Mouse (Mus musculus): ENCODE measurements around the gene Blmh. TPM values are rescaled to one million over a fixed set of nuclear protein-coding genes. Genes with fewer than 3 reads are reported as not detected.

Gene Blmh
- polyA plus RNA-seq (2012; rRNA removed) = 42.0 and 45.9 TPM in 2 replicates

GRCm38 (mm10) chr11:76924759-76925236 lies at the start of gene Blmh:
Blmh (plus strand) TSS chr11:76924809.
- H3K27me3 ChIP-seq (ENCODE audit: control insufficient read depth, insufficient read depth, low read length) = no peaks in the 10 kb centered on the region
- H3K4me3 ChIP-seq (replicated peaks; ENCODE audit: insufficient read depth, low read depth, low read length) = no peak within 1 kb of the TSS
- 74% methylated on average over 6 of the region's 6 CpGs for WGBS
- H3K4me1 ChIP-seq (ENCODE audit: control insufficient read depth, insufficient read depth, low read length) = no peaks in the 10 kb centered on the region
- TF ChIP-seq POLR2A (IDR thresholded peaks at IDR 0.05; ENCODE audit: borderline replicate concordance, insufficient read depth, low read length) (no peak), CTCF (IDR thresholded peaks at IDR 0.05; ENCODE audit: borderline replicate concordance, insufficient read depth, low read depth, low read length) (no peak)
- no peak for DNase-seq
- H3K27ac ChIP-seq (ENCODE audit: insufficient read depth, low read length) = no peak within 1 kb of the TSS

GRCm38 (mm10) chr11:76879816-76880215 lies 44.8 kb upstream of the Blmh start:
- no peak overlapping the region for H3K4me3 ChIP-seq (replicated peaks; ENCODE audit: insufficient read depth, low read depth, low read length)
- no peaks in the 10 kb centered on the region for H3K27me3 ChIP-seq (ENCODE audit: control insufficient read depth, insufficient read depth, low read length)
- TF ChIP-seq POLR2A (IDR thresholded peaks at IDR 0.05; ENCODE audit: borderline replicate concordance, insufficient read depth, low read length) (no peak), CTCF (IDR thresholded peaks at IDR 0.05; ENCODE audit: borderline replicate concordance, insufficient read depth, low read depth, low read length) (no peak)
- H3K4me1 ChIP-seq (ENCODE audit: control insufficient read depth, insufficient read depth, low read length) = no peaks in the 10 kb centered on the region
- DNase-seq = no peak
- WGBS = 87% methylated on average over 5 of the region's 5 CpGs
- H3K27ac ChIP-seq (ENCODE audit: insufficient read depth, low read length) = no peak overlapping the region

DNA sequence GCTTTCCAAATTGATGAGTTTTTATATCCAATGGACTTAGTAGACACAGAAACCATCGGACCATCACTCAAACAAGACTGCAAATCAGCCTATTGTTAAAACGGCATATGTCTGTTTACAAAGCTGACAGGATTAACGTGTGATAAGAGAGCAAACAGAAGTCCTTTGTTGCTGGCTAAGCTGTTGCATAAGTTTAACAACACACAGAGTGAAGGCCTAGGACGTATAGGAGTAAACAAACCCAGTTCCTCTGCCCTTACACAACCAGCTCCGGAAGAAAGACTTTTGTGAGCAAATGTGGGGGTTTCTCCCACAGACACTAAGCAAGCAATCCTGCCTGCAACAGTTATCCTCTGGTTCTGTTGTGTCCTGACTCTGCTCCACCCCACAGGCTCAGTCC lies 40.2 kb upstream of the Blmh start:
- Histone ChIP-seq H3K27ac (ENCODE audit: insufficient read depth, low read length) (no peak overlapping the region), H3K27me3 (ENCODE audit: control insufficient read depth, insufficient read depth, low read length) (no peaks in the 10 kb centered on the region), H3K4me3 (replicated peaks; ENCODE audit: insufficient read depth, low read depth, low read length) (no peak overlapping the region), H3K4me1 (ENCODE audit: control insufficient read depth, insufficient read depth, low read length) (no peaks in the 10 kb centered on the region)
- 72% methylated on average over 5 of the region's 5 CpGs for WGBS
- TF ChIP-seq CTCF (IDR thresholded peaks at IDR 0.05; ENCODE audit: borderline replicate concordance, insufficient read depth, low read depth, low read length) = no peak
- no peak for DNase-seq

GRCm38 (mm10) chr11:76889339-76890164 lies 35.1 kb upstream of the Blmh start:
- Histone ChIP-seq H3K4me1 (ENCODE audit: control insufficient read depth, insufficient read depth, low read length) (no peaks in the 10 kb centered on the region), H3K27me3 (ENCODE audit: control insufficient read depth, insufficient read depth, low read length) (no peaks in the 10 kb centered on the region), H3K27ac (ENCODE audit: insufficient read depth, low read length) (no peak overlapping the region), H3K4me3 (replicated peaks; ENCODE audit: insufficient read depth, low read depth, low read length) (no peak overlapping the region)
- DNase-seq = no peak
- 70% methylated on average over 10 of the region's 10 CpGs for WGBS
- TF ChIP-seq CTCF (IDR thresholded peaks at IDR 0.05; ENCODE audit: borderline replicate concordance, insufficient read depth, low read depth, low read length) (no peak), POLR2A (IDR thresholded peaks at IDR 0.05; ENCODE audit: borderline replicate concordance, insufficient read depth, low read length) (no peak)

DNA sequence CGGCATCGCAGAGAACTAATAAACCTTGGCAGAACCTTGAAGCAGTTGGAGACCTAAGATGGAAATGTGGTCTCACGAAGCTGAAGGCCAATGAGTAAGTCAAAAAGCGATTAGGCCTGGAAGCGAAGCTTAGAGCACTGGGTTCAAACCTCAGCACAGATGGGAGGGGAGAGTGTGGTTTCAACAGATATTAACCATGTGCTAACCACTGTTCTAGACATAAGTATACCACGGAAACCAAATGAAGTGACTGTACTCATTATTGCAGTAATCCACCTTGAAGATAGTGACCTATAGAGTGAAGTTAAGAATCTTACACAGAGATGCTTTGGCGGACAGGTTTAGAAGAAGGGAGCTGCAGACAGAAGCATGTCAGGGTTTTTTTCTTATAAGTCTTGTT lies 33.4 kb upstream of the Blmh start:
- Histone ChIP-seq H3K27ac (ENCODE audit: insufficient read depth, low read length) (no peak overlapping the region), H3K4me1 (ENCODE audit: control insufficient read depth, insufficient read depth, low read length) (no peaks in the 10 kb centered on the region), H3K4me3 (replicated peaks; ENCODE audit: insufficient read depth, low read depth, low read length) (no peak overlapping the region), H3K27me3 (ENCODE audit: control insufficient read depth, insufficient read depth, low read length) (no peaks in the 10 kb centered on the region)
- DNase-seq = no peak
- TF ChIP-seq POLR2A (IDR thresholded peaks at IDR 0.05; ENCODE audit: borderline replicate concordance, insufficient read depth, low read length) = no peak
- no peak for TF ChIP-seq CTCF (IDR thresholded peaks at IDR 0.05; ENCODE audit: borderline replicate concordance, insufficient read depth, low read depth, low read length)
- 84% methylated on average over 7 of the region's 7 CpGs for WGBS

GRCm38 (mm10) chr11:76891738-76892349 lies 32.8 kb upstream of the Blmh start:
- no peak overlapping the region for H3K27ac ChIP-seq (ENCODE audit: insufficient read depth, low read length)
- no peak for DNase-seq
- TF ChIP-seq POLR2A (IDR thresholded peaks at IDR 0.05; ENCODE audit: borderline replicate concordance, insufficient read depth, low read length) (no peak), CTCF (IDR thresholded peaks at IDR 0.05; ENCODE audit: borderline replicate concordance, insufficient read depth, low read depth, low read length) (no peak)
- WGBS = 89% methylated on average over 4 of the region's 4 CpGs
- no peak overlapping the region for H3K4me3 ChIP-seq (replicated peaks; ENCODE audit: insufficient read depth, low read depth, low read length)
- H3K4me1 ChIP-seq (ENCODE audit: control insufficient read depth, insufficient read depth, low read length) = no peaks in the 10 kb centered on the region
- no peaks in the 10 kb centered on the region for H3K27me3 ChIP-seq (ENCODE audit: control insufficient read depth, insufficient read depth, low read length)

DNA sequence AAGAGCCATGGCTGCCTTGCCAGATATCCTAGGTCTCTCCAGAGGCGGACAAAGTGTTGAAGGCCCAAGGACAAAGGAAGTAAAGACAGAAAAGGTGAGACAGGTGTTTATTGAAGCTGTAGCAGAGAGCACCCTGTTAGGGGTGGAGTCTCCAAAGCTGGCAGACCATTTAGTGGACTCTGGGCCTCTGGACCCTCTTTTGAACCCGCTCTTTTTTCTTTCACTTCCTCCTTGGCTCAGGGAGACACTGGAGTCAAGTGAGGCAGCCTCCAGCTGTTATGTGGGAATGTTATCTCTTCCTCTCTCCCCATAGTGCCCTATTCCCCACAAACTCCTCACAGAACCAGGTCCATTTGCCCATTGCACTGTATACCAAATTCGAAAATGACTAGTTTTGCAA lies 31.6 kb upstream of the Blmh start:
- Histone ChIP-seq H3K4me1 (ENCODE audit: control insufficient read depth, insufficient read depth, low read length) (no peaks in the 10 kb centered on the region), H3K27me3 (ENCODE audit: control insufficient read depth, insufficient read depth, low read length) (no peaks in the 10 kb centered on the region), H3K4me3 (replicated peaks; ENCODE audit: insufficient read depth, low read depth, low read length) (no peak overlapping the region), H3K27ac (ENCODE audit: insufficient read depth, low read length) (no peak overlapping the region)
- WGBS = 87% methylated on average over 3 of the region's 3 CpGs
- no peak for TF ChIP-seq CTCF (IDR thresholded peaks at IDR 0.05; ENCODE audit: borderline replicate concordance, insufficient read depth, low read depth, low read length)
- no peak for TF ChIP-seq POLR2A (IDR thresholded peaks at IDR 0.05; ENCODE audit: borderline replicate concordance, insufficient read depth, low read length)
- no peak for DNase-seq

DNA sequence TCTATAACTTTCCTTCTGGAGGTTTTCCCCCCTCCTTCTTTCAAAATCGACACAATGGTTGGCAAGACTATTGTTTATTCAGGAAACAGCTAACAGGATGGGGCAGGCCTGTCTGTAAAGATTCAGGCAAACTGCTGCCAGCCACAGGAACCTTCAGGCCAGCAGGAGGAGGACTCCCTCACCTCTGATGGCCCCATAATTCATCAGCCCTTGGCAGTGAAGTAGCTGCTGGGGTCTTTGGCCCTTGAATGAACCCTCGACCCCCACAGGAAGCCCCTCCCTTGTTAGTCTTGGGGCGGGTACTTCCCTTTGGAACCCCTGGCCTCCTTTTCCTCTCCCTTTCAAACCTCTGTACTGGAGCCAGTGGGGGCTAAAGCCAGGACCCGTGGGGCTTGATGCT lies 31.0 kb upstream of the Blmh start:
- Histone ChIP-seq H3K27me3 (ENCODE audit: control insufficient read depth, insufficient read depth, low read length) (no peaks in the 10 kb centered on the region), H3K27ac (ENCODE audit: insufficient read depth, low read length) (no peak overlapping the region), H3K4me3 (replicated peaks; ENCODE audit: insufficient read depth, low read depth, low read length) (no peak overlapping the region), H3K4me1 (ENCODE audit: control insufficient read depth, insufficient read depth, low read length) (no peaks in the 10 kb centered on the region)
- no peak for DNase-seq
- WGBS = 36% methylated on average over 4 of the region's 4 CpGs
- TF ChIP-seq CTCF (IDR thresholded peaks at IDR 0.05; ENCODE audit: borderline replicate concordance, insufficient read depth, low read depth, low read length) (no peak), POLR2A (IDR thresholded peaks at IDR 0.05; ENCODE audit: borderline replicate concordance, insufficient read depth, low read length) (no peak)

All from cerebellum, adult 2 months (tissue).